Mouse (Mus musculus) heart, postnatal 36 days (tissue): ENCODE data around the gene Gm765. TPM values are rescaled to one million over a fixed set of nuclear protein-coding genes. Genes with fewer than 3 reads are reported as not detected.

Experiments
- DNase-seq, 2 experiments: peaks; one replicate each; pipeline ENCODE4 v3.0.0; 2021 to 2022
- intact Hi-C: fragments of 180-260 bp; cut with DNase I; formaldehyde crosslinking; loops from one replicate; pipeline ENCODE4 v1.15.1; 2025
- total RNA-seq, 2 experiments: library from RNA; stranded (reverse); gene quantifications; 2 replicates each; pipeline ENCODE4 v1.2.3; 2021

The Gm765 gene
- total RNA-seq, 2 experiments from 2014 or later = not detected

DNA sequence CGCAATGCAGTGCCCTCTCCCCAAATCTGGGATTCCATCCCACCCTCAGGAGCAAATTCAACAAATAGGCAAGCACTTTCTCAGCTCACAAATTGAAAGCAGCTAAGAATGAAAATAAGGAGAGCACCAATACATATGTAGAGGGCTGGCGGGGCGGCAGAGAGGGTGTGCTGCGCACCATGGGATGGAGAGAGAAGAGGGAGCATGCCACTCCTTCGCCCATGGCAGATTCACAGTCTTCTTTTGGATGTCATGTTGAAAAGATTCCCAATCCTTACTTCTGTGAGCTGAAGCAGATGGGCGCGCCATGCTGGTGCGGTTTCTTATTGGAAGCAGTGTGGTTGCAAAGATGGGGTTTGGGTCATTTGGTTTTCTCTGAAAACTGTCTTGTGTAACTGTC is 118.6 kb downstream of the Gm765 start:
- DNase-seq = no peak
- intact Hi-C loops = no loop called here

GRCm38 (mm10) chr6:98221970-98222369 is 120.6 kb downstream of the Gm765 start:
- intact Hi-C loops = no loop called here
- no peak for DNase-seq

- intact Hi-C loops = no loop called here
- no peak for DNase-seq
These were observed 130.3 kb downstream of the Gm765 start for GRCm38 (mm10) chr6:98212225-98212624.

DNA sequence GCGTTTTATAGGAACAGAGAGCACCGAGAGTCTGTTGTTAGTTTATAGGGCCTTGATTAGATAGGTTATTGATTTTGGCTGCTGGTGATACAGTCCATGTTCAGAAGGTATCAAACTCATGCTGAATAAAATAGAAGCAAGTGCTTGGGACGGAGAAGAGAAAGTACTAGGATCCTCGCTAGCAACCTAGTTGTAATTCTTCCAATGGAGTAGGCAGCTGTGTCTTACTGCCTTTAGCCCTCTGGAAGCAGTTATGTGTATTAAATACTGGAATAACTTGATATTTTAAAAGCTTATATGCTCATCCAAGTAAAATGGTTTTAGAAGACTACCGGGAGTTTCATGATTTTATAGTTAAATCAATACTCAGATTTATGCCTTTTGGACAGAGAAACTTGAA is 132.3 kb downstream of the Gm765 start:
- DNase-seq = no peak
- intact Hi-C loops = no loop called here

DNA sequence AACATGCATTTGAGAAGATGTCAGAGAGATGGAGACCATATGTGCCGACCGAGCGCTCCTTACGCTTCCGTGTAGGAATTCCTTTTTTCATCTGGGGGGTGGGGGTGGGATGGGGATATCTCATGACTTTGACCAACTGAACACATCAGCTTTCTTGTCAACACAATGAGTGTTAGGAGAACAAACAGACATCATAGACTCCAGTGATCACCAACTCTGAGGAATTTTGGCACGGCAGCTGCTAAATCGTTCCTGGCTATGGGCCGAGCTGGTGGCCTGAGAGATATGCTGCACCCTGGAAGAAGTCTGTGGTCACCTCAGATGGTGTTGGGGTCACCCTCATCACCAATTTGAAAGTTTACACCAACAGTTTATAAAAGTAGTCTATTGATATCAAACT is 134.5 kb downstream of the Gm765 start:
- no peak for DNase-seq
- intact Hi-C loops = no loop called here

GRCm38 (mm10) chr6:98198706-98199105 is 143.8 kb downstream of the Gm765 start:
- DNase-seq = no peak
- intact Hi-C loops = no loop called here

- DNase-seq = no peak
- intact Hi-C loops = no loop called here
These were observed 151.7 kb downstream of the Gm765 start for GRCm38 (mm10) chr6:98190745-98191442.
